Mouse (Mus musculus): ENCODE data around the gene Strn4.

Strn4 gene

DNA sequence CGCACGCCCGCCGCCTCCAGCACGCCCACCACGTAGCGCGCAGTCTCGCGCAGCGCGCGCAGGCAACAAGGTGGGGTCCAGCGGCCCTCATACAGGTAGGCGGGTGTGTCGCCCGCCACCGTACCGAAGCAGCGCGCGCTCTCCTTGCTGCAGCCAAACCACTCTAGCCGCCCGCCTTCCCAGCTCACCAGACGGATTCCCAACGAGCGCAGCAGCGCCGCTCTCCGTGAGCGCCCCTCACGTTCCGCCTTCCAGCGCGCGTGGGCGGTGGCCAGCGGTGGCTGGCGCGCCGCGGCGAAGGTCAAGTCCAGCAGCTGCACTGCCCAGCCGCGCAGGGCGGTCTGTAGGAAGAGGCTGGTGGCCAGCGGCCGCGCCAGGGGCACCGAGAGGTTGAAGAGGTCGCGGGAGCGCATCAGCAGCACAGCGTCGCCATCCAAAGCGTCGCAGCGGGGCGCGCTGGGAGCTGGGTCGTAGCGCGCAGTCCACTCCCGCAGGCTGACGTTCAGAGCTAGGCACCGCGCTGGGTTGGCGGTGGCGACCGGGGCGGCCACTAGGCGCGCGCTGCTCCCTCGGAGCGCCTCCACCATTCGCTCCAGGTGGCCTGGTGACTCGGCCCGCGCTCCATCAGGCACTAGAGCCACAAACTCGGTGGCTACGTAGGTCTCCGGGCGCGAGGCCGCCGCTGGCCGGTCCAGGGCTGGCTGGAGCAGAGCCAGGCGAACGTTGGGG, 4.6 kb upstream of the Strn4 start:
- DNase-seq (ENCODE audit: low spot score in 2 of 2): no peak

GRCm38 (mm10) chr7:16811649-16812070, 4.0 kb upstream of the Strn4 start:
- no peak for DNase-seq (ENCODE audit: low spot score in 2 of 2)

DNA sequence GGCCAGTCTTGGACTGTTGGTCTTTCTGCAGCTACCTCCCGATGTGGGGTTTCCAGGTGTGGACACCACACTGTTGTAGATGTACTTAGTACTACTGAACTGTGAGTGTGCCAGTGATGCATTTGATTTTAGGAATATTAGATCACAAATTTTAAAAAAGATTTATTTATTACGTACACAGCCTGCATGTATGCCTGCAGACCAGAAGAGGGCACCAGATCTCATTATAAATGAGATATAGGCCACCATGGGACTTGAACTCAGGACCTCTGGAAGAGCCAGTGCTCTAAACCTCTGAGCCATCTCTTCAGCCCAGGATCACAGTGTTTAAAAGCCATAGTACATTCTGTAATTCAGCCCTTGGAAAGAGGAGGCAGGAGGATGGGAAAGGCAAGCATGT, 3.2 kb upstream of the Strn4 start:
- DNase-seq (ENCODE audit: low spot score in 2 of 2): no peak

GRCm38 (mm10) chr7:16816078-16816474, 387 bp downstream of the Strn4 start:
- peak; percentile 50 to 61 for DNase-seq (ENCODE audit: low spot score in 2 of 2)

GRCm38 (mm10) chr7:16816475-16817122, 910 bp downstream of the Strn4 start, which contains the start of gene Fkrp:
TSS of gene Fkrp (minus strand) at chr7:16816732.
- peak in 1 of 2 experiments; percentile 20 for DNase-seq (ENCODE audit: low spot score in 2 of 2)

DNA sequence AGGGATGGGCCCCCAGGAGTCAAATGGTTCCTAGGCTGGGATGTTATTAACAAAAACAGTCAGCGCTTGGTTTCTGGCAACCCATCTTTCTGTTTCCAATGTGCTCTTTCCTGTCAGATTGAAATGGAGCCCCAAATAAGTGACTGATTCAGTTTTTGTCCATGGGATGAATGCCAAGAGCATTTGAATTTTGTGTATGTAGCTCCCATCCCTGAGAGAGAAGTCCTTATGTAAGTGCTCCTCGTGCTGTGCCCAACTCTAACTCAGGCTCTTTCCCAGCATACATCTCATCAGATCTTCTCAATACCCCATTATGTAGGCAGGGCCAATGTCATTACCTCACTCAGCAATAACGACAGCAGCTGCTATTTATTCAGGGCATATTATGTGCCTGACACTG, 2.0 kb downstream of the Strn4 start:
- no peak for DNase-seq (ENCODE audit: low spot score in 2 of 2)

DNA sequence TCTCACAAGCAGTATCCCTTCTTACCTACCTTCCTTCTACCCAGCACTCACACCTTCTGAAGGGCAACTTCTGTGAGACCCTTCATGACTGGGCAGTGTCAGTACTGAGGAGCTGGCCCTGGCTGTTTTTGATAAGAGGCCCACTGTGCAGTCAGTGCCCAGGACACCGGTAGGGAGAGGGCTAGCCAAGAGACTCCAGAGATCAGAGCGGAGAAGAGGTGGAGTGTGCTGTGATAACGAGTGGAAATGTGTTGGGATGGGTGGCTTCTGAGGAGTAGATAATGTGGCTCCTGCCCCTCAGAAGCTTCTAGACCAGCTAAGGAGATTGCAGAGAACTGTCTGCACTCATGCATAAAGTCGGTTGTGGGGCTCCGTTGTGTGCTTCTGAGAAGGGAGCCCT, 4.1 kb downstream of the Strn4 start:
- no peak for DNase-seq (ENCODE audit: low spot score in 2 of 2)

DNA sequence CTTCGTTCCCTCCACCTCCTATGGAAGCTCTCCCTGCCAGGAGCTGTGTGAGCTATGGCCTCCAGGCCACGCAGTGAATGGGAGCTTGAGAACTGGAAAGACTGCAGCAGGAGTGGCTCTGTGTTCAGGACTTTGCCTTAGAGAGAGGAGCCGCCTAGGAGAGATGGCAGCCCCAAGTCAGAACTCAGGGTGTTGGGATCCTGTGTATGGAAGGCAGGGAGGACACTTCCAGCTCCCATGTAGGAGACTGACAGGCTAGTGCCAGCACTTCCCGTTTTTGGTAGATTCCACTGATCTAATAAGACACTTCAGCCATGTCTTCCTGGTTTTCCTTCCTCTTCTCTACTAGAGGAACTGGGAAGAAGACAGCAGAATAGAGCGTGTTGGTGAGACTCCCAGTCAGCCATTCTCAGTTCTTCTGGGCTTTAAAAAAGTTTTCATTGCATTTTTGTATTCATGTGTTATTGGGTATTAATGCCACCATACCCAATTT, 4.6 kb downstream of the Strn4 start:
- no peak for DNase-seq (ENCODE audit: low spot score in 2 of 2)

DNA sequence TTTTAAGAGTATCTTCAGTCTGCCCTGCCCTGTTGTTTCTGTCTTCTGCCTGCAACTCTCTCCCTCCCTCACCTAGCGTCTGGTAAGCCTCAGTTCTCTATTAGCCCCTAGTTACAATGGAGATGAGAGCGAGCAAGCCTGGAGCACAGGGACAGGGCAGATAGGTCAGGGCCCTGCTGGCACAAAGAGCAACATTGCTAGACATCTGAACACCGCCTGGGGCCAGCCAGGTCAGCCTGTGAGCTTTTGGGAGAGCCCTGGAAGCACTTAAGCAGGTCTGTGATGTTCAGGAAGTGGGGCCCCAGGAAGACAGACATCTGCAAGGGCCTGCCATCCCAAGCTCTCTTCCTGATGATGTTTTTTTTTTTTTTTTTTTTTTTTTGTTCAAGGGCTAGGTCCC, 5.4 kb downstream of the Strn4 start:
- DNase-seq (ENCODE audit: low spot score in 2 of 2): no peak

DNA sequence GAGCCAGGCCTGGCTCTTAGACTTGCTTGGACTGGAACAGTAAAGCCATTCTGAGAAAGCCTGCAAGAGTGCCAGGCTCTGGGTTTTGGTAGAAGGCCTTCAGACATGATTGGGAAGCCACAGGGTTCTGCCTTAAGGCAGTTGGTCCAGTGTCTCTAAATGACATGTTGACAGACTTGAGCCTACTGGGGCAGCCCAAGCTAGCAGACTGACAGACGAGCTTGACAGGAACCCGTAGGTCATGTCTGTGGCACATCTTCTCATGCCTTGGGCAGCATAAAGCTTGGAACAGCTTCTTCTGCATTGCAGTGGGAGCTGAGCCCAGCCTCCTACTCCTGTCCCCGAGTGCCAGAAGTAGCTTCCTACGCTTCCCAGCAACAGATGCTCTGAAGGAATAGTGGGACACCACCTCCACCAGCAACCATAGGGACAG, 6.0 kb downstream of the Strn4 start:
- no peak for DNase-seq (ENCODE audit: low spot score in 2 of 2)

DNA sequence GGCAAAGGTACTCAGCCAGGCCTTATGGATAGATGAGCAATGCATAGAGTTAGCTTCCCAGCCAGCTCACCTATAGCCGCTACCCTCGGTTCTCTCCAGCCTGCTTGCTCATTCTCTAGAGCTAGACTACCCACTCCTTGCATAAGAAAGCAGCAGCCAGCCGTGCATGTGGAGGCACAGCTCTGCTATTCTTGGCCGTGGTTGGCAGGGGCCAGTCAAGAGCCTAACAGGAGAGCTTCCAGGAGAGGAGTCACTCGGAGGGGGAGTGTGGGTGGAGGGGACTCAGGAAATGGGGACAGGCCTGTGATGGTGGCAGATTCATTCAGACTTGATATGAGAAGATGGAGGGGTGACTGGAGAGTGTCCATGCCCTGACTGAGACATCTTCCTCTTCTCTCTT, 8.0 kb downstream of the Strn4 start:
- no peak for DNase-seq (ENCODE audit: low spot score in 2 of 2)

DNA sequence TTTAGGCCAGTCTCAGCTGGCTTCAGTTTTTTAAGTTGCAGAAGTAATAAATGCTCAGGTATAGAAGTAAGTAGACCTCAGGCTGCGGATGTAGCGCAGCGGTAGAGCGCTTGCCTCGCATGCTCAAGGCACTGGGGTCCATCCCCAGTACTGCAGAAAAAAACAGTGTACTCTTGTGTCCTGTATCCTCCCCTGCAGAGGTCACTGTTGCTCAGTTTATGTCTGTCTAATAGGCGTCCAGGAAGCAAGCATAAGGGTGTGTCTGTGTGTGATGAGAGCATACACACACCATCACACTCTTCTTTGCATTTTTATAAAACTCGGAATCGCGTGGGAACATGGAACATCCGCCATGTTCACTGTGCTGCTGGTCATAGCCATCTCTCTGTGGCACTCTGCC, 10.1 kb downstream of the Strn4 start:
- DNase-seq (ENCODE audit: low spot score in 2 of 2): peak in 1 of 2 experiments; percentile 75

- DNase-seq (ENCODE audit: low spot score in 2 of 2): no peak
Measured at GRCm38 (mm10) chr7:16826571-16826970, 10.9 kb downstream of the Strn4 start.

DNA sequence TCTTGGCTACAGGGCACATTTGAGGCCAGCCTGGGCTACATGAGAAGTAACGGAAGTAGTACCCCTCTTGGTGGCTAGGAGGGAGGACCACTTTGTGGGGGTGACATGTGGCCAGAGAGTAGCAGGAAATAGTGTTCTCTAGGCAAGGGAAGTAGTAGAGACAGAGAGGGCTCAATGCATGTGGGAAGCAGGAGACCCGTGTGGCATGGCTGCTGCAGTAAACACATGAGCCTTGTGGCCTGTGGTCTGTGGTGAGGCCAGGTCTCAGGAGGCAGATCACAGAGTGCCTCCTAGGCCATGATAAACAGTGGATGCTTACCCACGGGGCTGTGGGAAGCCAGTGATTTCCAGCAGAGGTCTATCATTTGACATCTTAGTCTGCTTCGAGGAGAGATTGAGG, 11.6 kb downstream of the Strn4 start:
- peak in 1 of 2 experiments; percentile 48 for DNase-seq (ENCODE audit: low spot score in 2 of 2)

- DNase-seq (ENCODE audit: low spot score in 2 of 2): no peak
Measured at GRCm38 (mm10) chr7:16830449-16830848, 14.8 kb downstream of the Strn4 start.

GRCm38 (mm10) chr7:16837916-16838803, 22.5 kb downstream of the Strn4 start:
- DNase-seq (ENCODE audit: low spot score in 2 of 2): no peak

DNA sequence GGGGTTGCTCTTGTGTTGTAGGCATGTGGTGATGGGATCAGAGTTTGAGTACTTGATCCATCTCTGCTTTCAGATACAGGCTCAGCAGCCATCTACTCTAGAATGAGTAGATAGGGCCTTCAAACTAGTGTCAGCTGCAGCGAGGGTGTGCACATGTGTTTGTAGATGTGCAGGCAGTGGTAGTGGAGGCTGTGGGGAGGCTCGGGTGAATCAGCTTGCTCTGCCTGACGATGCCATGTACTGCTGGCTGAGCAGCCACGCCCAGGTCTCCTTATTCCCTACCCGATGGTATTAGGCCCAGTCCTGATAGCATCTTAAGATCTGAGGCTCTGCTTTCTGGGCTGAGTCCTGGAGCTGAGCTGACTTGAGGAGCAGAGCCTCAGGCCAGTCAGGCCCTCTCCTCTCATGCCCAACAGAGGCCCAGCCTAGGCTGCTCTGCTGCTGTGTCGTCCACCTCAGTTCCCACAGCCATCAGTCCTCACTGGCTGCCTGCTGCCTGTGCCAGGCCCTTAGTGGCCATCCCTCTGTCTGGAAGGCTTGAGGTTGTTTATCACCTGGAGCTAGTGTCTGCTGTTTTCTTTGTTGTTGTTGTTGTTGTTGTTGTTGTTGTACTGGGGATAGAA, 23.2 kb downstream of the Strn4 start:
- DNase-seq (ENCODE audit: low spot score in 2 of 2): no peak

DNA sequence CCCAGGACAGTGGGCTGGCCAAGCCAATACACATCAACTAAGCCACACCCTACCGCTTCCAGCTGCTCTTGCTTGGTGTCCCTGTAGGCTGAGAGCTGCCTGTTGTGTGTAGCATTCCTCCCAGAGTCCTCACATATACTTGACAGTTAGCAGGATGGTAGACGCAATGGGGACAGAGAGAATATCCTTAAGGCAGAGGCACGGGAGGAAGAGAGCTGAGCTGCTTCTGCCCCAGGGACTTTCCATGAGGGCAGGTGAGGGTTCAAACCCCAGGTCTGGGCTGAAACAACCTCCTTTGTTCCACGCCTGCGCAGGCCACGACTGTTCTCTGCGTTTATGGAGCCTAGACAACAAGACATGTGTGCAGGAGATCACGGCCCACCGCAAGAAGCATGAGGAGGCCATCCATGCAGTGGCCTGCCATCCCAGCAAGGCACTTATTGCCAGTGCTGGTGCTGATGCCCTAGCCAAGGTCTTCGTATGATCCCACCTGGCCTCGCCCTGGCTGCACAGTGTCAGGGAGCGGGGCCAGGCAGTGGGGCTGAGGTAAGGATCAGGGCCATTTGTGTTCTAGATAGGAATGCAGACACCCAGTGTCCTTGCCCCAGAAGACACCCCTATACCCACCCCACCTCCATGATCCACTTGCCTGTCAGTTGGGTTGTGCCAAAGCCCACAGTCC, 23.9 kb downstream of the Strn4 start:
- DNase-seq (ENCODE audit: low spot score in 2 of 2): no peak

DNA sequence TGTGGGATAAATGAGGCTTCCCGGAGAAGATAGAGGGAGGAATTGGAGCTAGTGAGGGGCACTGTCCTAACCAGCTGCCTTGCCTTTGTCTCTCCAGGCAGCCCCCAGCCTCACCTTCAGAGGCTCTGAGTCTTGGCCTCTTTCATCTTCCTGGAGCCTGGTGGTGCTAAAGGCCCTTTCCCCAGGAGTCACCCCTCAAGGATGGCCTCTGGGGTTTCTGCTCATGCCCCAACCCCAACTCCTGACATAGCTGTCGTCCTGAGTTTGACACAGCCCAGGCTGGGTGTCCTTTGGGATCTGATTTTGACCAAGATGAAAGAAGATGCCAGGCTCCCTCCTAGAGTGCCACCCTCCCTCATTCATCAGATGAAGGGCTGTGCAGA, 24.4 kb downstream of the Strn4 start:
- DNase-seq (ENCODE audit: low spot score in 2 of 2): no peak

GRCm38 (mm10) chr7:16841078-16841477, 25.4 kb downstream of the Strn4 start:
- no peak for DNase-seq (ENCODE audit: low spot score in 2 of 2)

All from natural killer cell, adult 2 months (primary cell).